Mouse (Mus musculus): Measurements from ENCODE around the gene Rab29. TPM values are rescaled to one million over a fixed set of nuclear protein-coding genes. Genes with fewer than 3 reads are reported as not detected.

Gene Rab29
- total and polyA plus RNA-seq, 3 experiments, result 23.5 to 26.3 TPM; not detected in 1

- peak; percentile 84; the same call in 1 of the 2 replicates for TF ChIP-seq MAZ (IDR thresholded peaks at IDR 0.05; ENCODE audit: low read depth, low read length)
- TF ChIP-seq ETS1 (IDR thresholded peaks at IDR 0.05; ENCODE audit: low read depth, low read length), result no peak; the same call in 1 of the 2 replicates
- TF ChIP-seq ZMIZ1 (IDR thresholded peaks at IDR 0.05; ENCODE audit: low read depth, low read length), result no peak; the same call in 1 of the 2 replicates
- TF ChIP-seq ZC3H11A (IDR thresholded peaks at IDR 0.05; ENCODE audit: low read depth, low read length), result no peak
- no peak for TF ChIP-seq EP300 (IDR thresholded peaks at IDR 0.05; ENCODE audit: low read depth in 1 of 2, low read length in 2 of 2)
- no peak for TF ChIP-seq USF1 (IDR thresholded peaks at IDR 0.05; ENCODE audit: low read depth, low read length)
- no peak for TF ChIP-seq SMC3 (IDR thresholded peaks at IDR 0.05; ENCODE audit: low read depth, low read length)
- no peak for TF ChIP-seq MYB (IDR thresholded peaks at IDR 0.05; ENCODE audit: low read depth, low read length)
- TF ChIP-seq RCOR1 (IDR thresholded peaks at IDR 0.05; ENCODE audit: low read depth, low read length), result no peak
- TF ChIP-seq CHD1 (IDR thresholded peaks at IDR 0.05; ENCODE audit: low read depth, low read length), result no peak
- TF ChIP-seq JUND (IDR thresholded peaks at IDR 0.05; ENCODE audit: low read depth, low read length), result no peak
- TF ChIP-seq HCFC1 (IDR thresholded peaks at IDR 0.05; ENCODE audit: low read depth, low read length), result peak; percentile 56
- TF ChIP-seq KAT2A (conservative IDR thresholded peaks at IDR 0.05; ENCODE audit: low read depth, low read length), result no peak
- no peak for TF ChIP-seq E2F4 (IDR thresholded peaks at IDR 0.05; ENCODE audit: borderline replicate concordance, low read depth, low read length)
- TF ChIP-seq CHD2 (IDR thresholded peaks at IDR 0.05; ENCODE audit: low read length), result peak; percentile 66
- TF ChIP-seq GABPA (IDR thresholded peaks at IDR 0.05; ENCODE audit: low read depth, low read length), result no peak
- peak; percentile 64 for TF ChIP-seq MXI1 (IDR thresholded peaks at IDR 0.05; ENCODE audit: low read depth, low read length)
- no peak for TF ChIP-seq GATA1 (IDR thresholded peaks at IDR 0.05; ENCODE audit: low read depth, low read length)
- TF ChIP-seq POLR2AphosphoS2 (IDR thresholded peaks at IDR 0.05; ENCODE audit: low read length), result peak; percentile 30; the same call in 1 of the 2 replicates
- peak; percentile 88; the same call in 1 of the 2 replicates for TF ChIP-seq BHLHE40 (IDR thresholded peaks at IDR 0.05; ENCODE audit: borderline replicate concordance, low read depth, low read length)
- no peak for TF ChIP-seq TAL1 (IDR thresholded peaks at IDR 0.05; ENCODE audit: low read length)
- no peak for TF ChIP-seq USF2 (IDR thresholded peaks at IDR 0.05; ENCODE audit: borderline replicate concordance in 1 of 2, insufficient read depth in 1 of 2, low read depth in 1 of 2, low read length in 2 of 2)
Measured at GRCm38 (mm10) chr1:131827787-131828258, 39.2 kb upstream of the Rab29 start (continued).

GRCm38 (mm10) chr1:131828297-131829126 is 38.5 kb upstream of the Rab29 start:
- DNase-seq (ENCODE audit: low read depth, low spot score), result peak; percentile 67
- H3K36me3 ChIP-seq (ENCODE audit: control insufficient read depth in 1 of 2, insufficient read depth in 2 of 2, low read length in 2 of 2), result peaks cover 0 to 6% of the 10 kb centered on the region in 2 experiments; a peak in 2 of 4 replicates
- peak overlapping the region; percentile 48; the same call in 1 of the 2 replicates for H3K27ac ChIP-seq (ENCODE audit: control insufficient read depth, low read depth, low read length)
- peaks cover 5 to 6% of the 10 kb centered on the region in 2 experiments for H3K27me3 ChIP-seq (ENCODE audit: control insufficient read depth in 1 of 2, insufficient read depth in 2 of 2, low read length in 2 of 2)
- H3K9me3 ChIP-seq (replicated peaks; ENCODE audit: insufficient read depth, low read length), result no peaks in the 10 kb centered on the region
- TF ChIP-seq CHD2 (IDR thresholded peaks at IDR 0.05; ENCODE audit: low read length) (no peak), MXI1 (IDR thresholded peaks at IDR 0.05; ENCODE audit: low read depth, low read length) (peak; percentile 19), ZC3H11A (IDR thresholded peaks at IDR 0.05; ENCODE audit: low read depth, low read length) (no peak), SIN3A (IDR thresholded peaks at IDR 0.05; ENCODE audit: low read length) (peak; percentile 36; the same call in 1 of the 2 replicates), ZNF384 (IDR thresholded peaks at IDR 0.05; ENCODE audit: low read depth, low read length) (peak; percentile 54)
- peaks cover 4 to 12% of the 10 kb centered on the region in 2 experiments; a peak in 3 of 4 replicates for H3K4me1 ChIP-seq (ENCODE audit: control insufficient read depth in 1 of 2, insufficient read depth in 2 of 2, low read length in 2 of 2)
- peaks cover 1% of the 10 kb centered on the region; the same call in 1 of the 2 replicates for H3K79me2 ChIP-seq (ENCODE audit: control insufficient read depth, insufficient read depth, low read length, poor library complexity)
- H3K9ac ChIP-seq (ENCODE audit: control insufficient read depth, low read depth, low read length, poor library complexity, severe bottlenecking), result peak overlapping the region; percentile 88
- H3K4me3 ChIP-seq (ENCODE audit: control insufficient read depth in 1 of 2, insufficient read depth in 1 of 2, low read depth in 2 of 2, low read length in 2 of 2), result peak overlapping the region; percentile 86 to 87
